Mouse (Mus musculus): ENCODE measurements at regions not wholly inside any gene's neighbourhood (a gene's known extent, or its start where the extent isn't known, plus 50 kb on each side); places are given as distances from the start of the nearest gene placed in this dataset.

GRCm38 (mm10) chr1:57269679-57270354 lies 107.6 kb upstream of the 1700066M21Rik start:
- peak in 1 of 2 experiments; percentile 37 for DNase-seq (ENCODE audit: low spot score in 2 of 2)

- no peak for DNase-seq (ENCODE audit: low spot score in 2 of 2)
Measured at GRCm38 (mm10) chr1:57272593-57272992, 104.8 kb upstream of the 1700066M21Rik start.

DNA sequence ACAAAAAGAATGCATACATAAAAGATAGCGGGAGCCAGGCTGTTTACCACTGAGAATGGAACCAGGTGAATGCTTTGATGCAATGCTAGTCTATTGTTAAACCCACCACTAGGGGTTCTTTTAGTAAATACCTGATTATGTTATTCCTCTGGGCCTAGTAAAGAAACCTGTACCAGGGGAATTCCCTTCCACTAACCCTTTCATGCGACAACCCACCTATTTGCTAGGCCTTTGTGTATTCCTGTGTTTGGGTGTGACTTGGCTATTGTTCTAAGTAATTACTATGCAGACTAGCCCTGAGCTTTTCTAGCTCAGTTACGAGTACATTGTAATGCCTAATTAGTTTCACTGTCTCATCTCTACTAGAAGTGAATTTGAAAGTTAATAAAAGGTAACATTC lies 95.9 kb upstream of the 1700066M21Rik start:
- DNase-seq (ENCODE audit: low spot score in 2 of 2), result no peak

DNA sequence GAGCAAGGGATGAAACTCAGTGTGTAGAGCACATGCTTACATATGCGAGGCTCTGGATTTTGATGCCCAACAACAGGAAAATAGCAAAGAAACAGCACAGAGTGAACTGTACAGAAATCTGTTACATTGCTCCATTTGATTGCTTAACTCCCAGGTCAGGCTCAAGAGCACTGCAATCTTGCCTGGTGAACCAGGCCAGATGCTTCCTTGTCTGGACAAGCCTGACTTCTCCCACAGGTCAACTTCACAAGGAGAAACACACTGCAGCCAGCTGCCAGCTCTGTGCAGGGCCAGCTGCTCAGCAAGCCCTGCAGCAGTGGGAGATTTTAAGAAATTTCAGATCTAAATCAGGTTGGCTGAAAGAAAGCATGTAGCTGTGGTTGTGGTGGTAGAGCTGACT lies 81.2 kb upstream of the 1700066M21Rik start:
- no peak for DNase-seq (ENCODE audit: low spot score in 2 of 2)

DNA sequence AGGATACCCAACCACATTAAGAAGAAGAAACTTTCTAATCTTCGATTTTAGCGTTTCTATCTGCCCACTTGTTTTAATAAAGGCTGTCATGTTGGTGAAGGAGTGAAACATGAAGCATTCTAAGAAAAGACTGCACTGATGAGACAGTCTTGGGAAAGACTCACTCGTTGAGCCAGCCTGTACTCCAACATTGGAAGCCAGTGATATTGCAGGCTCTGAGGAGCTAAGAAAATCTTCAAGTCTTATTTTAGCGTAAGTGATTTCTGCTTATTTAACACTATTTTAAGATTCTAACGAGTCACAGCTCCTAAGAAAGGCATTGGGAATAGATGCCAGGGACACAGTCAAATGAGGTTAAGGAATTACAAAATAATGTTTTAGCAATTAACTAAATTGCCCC lies 78.9 kb upstream of the 1700066M21Rik start:
- no peak for DNase-seq (ENCODE audit: low spot score in 2 of 2)

DNA sequence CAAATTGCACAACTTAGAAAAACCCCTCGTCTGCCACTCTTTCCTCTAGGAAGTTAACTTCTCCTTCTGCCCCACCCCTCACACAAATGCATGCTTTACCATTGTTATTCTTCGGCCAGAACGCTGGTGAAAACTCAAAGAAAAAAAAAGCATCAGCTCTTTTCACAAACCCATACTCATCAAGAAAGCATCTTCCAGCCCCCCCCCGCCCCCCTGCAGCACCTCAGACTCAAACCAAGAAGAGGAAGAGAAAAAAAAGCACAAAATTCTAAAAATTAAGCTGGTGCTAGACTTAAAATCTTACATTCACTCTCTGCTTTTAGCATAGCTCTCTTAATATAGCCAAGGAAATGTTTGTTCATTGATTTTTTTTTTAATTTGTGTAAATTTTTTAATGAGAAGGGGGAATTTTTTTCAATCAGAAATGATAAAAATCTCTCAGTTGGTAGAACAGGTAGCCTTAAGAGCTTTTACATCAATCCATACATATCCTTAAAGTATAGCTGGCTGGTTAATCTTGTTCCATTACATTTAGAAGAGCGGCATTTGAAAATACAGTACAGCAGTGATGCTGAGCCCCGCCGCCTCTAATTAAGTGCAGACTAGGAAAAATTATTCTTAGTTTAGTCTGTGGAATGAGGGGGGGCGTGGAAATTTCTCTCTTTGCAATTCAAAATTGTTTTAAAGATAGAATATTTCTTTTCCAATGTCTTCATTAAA lies 76.0 kb upstream of the 1700066M21Rik start:
- DNase-seq (ENCODE audit: low spot score in 2 of 2), result no peak

GRCm38 (mm10) chr1:57301980-57302331 lies 75.5 kb upstream of the 1700066M21Rik start:
- no peak for DNase-seq (ENCODE audit: low spot score in 2 of 2)

GRCm38 (mm10) chr1:57304757-57305156 lies 72.7 kb upstream of the 1700066M21Rik start:
- no peak for DNase-seq (ENCODE audit: low spot score in 2 of 2)

DNA sequence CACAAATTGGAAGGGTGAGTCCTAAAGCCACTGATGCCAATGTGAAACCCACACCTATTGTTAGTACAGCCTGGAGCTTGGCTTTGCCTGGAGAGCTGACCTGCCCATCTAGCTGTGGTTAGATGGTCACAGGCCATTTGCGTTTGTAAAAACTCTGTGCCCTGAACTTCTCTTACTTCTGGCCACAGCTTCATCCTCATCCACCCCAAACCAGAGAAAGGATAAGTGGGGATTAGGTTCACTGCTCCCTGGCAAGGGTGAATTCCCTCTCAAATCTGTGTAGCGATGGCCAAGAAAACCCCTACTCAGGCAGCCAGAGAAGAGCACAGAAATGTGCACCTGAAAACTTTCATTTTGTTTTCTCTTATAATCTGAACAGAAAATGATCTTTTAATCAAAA lies 54.9 kb upstream of the 1700066M21Rik start:
- DNase-seq (ENCODE audit: low spot score in 2 of 2), result no peak

- DNase-seq (ENCODE audit: low spot score in 2 of 2), result no peak
Measured at GRCm38 (mm10) chr1:57323118-57323517, 54.3 kb upstream of the 1700066M21Rik start.

- no peak for DNase-seq (ENCODE audit: low spot score in 2 of 2)
Measured at GRCm38 (mm10) chr1:57325585-57326165, 51.7 kb upstream of the 1700066M21Rik start.
